Mouse (Mus musculus): Measurements from ENCODE around the gene 2410002F23Rik.

GRCm38 (mm10) chr7:44208307-44208706 lies 38.2 kb upstream of the 2410002F23Rik start:
- TF ChIP-seq CTCF (IDR thresholded peaks at IDR 0.05) (no peak), EP300 (IDR thresholded peaks at IDR 0.05) (no peak)
